Mouse (Mus musculus) embryo, embryonic 11.5 days (tissue): Measurements from ENCODE around the gene Rgs6.

Source experiments
- DNase-seq: peaks from one replicate; pipeline ENCODE4 v3.0.0-alpha.2; 2012; ENCODE audit warnings: low read depth, low spot score

Gene Rgs6

GRCm38 (mm10) chr12:83126923-83127322, 538.8 kb downstream of the Rgs6 start:
- no peak for DNase-seq

GRCm38 (mm10) chr12:83127955-83128354, 539.9 kb downstream of the Rgs6 start:
- no peak for DNase-seq

- DNase-seq: no peak
These were observed 540.5 kb downstream of the Rgs6 start for GRCm38 (mm10) chr12:83128606-83129005.

GRCm38 (mm10) chr12:83131405-83131804, 543.3 kb downstream of the Rgs6 start:
- no peak for DNase-seq

- DNase-seq: no peak
These were observed 545.7 kb downstream of the Rgs6 start for GRCm38 (mm10) chr12:83133827-83134226.

GRCm38 (mm10) chr12:83136031-83136430, 547.9 kb downstream of the Rgs6 start:
- DNase-seq: no peak

- DNase-seq: no peak
These were observed 548.4 kb downstream of the Rgs6 start for GRCm38 (mm10) chr12:83136460-83136859.

- no peak for DNase-seq
These were observed 548.9 kb downstream of the Rgs6 start for GRCm38 (mm10) chr12:83137001-83137400.

GRCm38 (mm10) chr12:83141164-83141563, 553.1 kb downstream of the Rgs6 start:
- no peak for DNase-seq

GRCm38 (mm10) chr12:83142507-83142906, 554.4 kb downstream of the Rgs6 start:
- no peak for DNase-seq

GRCm38 (mm10) chr12:83143071-83143470, 555.0 kb downstream of the Rgs6 start:
- DNase-seq: no peak

- DNase-seq: no peak
These were observed 555.5 kb downstream of the Rgs6 start for GRCm38 (mm10) chr12:83143574-83143973.

GRCm38 (mm10) chr12:83145074-83145473, 557.0 kb downstream of the Rgs6 start:
- no peak for DNase-seq

GRCm38 (mm10) chr12:83145902-83146301, 557.8 kb downstream of the Rgs6 start:
- DNase-seq: no peak

GRCm38 (mm10) chr12:83146917-83147316, 558.8 kb downstream of the Rgs6 start:
- DNase-seq: no peak

- no peak for DNase-seq
These were observed 561.9 kb downstream of the Rgs6 start for GRCm38 (mm10) chr12:83150030-83150429.

- no peak for DNase-seq
These were observed 562.7 kb downstream of the Rgs6 start for GRCm38 (mm10) chr12:83150813-83151212.

GRCm38 (mm10) chr12:83151474-83151873, 563.4 kb downstream of the Rgs6 start:
- DNase-seq: no peak

- DNase-seq: no peak
These were observed 572.1 kb downstream of the Rgs6 start for GRCm38 (mm10) chr12:83160211-83160610.

- DNase-seq: no peak
These were observed 572.6 kb downstream of the Rgs6 start for GRCm38 (mm10) chr12:83160700-83161099.

GRCm38 (mm10) chr12:83163721-83164120, 575.6 kb downstream of the Rgs6 start:
- DNase-seq: no peak

GRCm38 (mm10) chr12:83165058-83165457, 577.0 kb downstream of the Rgs6 start:
- DNase-seq: no peak

- no peak for DNase-seq
These were observed 580.2 kb downstream of the Rgs6 start for GRCm38 (mm10) chr12:83168310-83168709.

- DNase-seq: no peak
These were observed 581.6 kb downstream of the Rgs6 start for GRCm38 (mm10) chr12:83169495-83170209.
